Mouse (Mus musculus): ENCODE data around the gene Gm428. TPM values are rescaled to one million over a fixed set of nuclear protein-coding genes. Genes with fewer than 3 reads are reported as not detected.

The Gm428 gene
- not detected in 2 replicates for polyA plus RNA-seq (2012; rRNA removed)

GRCm38 (mm10) chr4:73683216-73683615 is at the start of gene Gm428:
Gene Gm428 (plus strand): TSS chr4:73683516.

GRCm38 (mm10) chr4:73637821-73638220 is 45.5 kb upstream of the Gm428 start, which contains the start of gene Gm11236:
Gene Gm11236 (plus strand): TSS chr4:73638121.

DNA sequence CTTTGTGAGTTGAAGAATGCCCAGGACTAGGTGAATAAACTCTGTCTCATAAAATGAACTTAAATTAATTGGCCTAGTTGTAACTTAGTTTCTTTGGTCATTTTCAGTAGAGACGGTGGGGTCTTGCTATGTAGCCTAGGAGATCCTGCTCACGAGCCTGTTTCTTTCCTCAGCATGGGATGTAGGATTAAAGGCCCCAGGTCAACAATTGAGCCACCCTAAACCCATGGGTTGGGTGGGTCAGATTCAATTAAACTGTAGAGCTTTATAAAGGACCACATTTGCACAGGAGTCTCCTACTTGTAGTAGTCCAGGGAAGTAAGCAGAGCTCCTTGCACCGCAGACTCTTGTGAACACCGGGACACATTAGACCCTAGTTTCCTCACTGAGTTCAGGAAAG is 15.3 kb upstream of the Gm428 start, which contains the start of gene Gm11239:
TSS of gene Gm11239 (plus strand) at position 301 of the 400 bp plus-strand sequence.

Other genes starting within 250 kb of the Gm428 start
- gene Gm11238, start 75.6 kb upstream of the Gm428 start, polyA plus RNA-seq (2012; rRNA removed) = not detected in 2 replicates
- not detected in 2 replicates for gene Gm11237, start 60.5 kb upstream of the Gm428 start, polyA plus RNA-seq (2012; rRNA removed)
- not detected in 2 replicates for gene Gm11236, start 45.4 kb upstream of the Gm428 start, polyA plus RNA-seq (2012; rRNA removed)
- gene Gm11239, start 15.2 kb upstream of the Gm428 start, polyA plus RNA-seq (2012; rRNA removed) = not detected in 2 replicates
- gene Rasef, start 107.5 kb downstream of the Gm428 start, polyA plus RNA-seq (2012; rRNA removed) = 0.05 and 0.07 TPM in 2 replicates
- not detected in 2 replicates for gene Gm11758, start 192.8 kb downstream of the Gm428 start, polyA plus RNA-seq (2012; rRNA removed)
- not detected in 2 replicates for gene Gm11757, start 207.6 kb downstream of the Gm428 start, polyA plus RNA-seq (2012; rRNA removed)
- gene Gm13871, start 222.4 kb downstream of the Gm428 start, polyA plus RNA-seq (2012; rRNA removed) = not detected in 2 replicates
- gene Gm11756, start 237.2 kb downstream of the Gm428 start, polyA plus RNA-seq (2012; rRNA removed) = not detected in 2 replicates